Mouse (Mus musculus) liver (tissue): ENCODE results near the gene Klhl11.

Source experiments
- DNase-seq: peaks from one replicate; pipeline ENCODE4 v3.0.0-alpha.2; 2020; ENCODE audit warnings: mixed read lengths

Gene Klhl11

GRCm38 (mm10) chr11:100465833-100466232 is 6.7 kb downstream of the Klhl11 start:
- no peak for DNase-seq

GRCm38 (mm10) chr11:100465229-100465792 is 7.2 kb downstream of the Klhl11 start:
- no peak for DNase-seq

DNA sequence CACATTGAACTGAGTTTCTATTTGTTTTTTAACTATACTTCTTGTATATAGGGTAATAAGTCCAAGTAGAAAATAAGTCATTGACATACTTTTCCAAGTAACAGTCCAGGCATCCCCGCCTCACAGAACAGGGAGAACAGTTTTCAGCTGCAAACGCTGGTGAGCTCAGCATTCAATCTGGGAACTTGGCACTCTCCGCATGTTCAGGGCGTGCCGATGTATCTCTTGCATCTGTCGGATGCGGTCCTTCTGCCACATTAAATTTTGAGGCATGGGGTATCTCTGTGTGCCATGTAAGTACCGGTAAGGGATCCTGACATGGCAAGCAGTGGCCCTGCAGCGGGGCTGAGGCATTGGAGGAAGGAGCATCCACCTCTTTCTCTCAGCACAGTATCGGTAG is 9.8 kb downstream of the Klhl11 start:
- no peak for DNase-seq

- DNase-seq = no peak
These were observed 14.8 kb downstream of the Klhl11 start for GRCm38 (mm10) chr11:100457711-100458110.

- DNase-seq = no peak
These were observed 15.3 kb downstream of the Klhl11 start for GRCm38 (mm10) chr11:100457247-100457646.

GRCm38 (mm10) chr11:100442625-100443024 is 29.9 kb downstream of the Klhl11 start:
- DNase-seq = no peak

DNA sequence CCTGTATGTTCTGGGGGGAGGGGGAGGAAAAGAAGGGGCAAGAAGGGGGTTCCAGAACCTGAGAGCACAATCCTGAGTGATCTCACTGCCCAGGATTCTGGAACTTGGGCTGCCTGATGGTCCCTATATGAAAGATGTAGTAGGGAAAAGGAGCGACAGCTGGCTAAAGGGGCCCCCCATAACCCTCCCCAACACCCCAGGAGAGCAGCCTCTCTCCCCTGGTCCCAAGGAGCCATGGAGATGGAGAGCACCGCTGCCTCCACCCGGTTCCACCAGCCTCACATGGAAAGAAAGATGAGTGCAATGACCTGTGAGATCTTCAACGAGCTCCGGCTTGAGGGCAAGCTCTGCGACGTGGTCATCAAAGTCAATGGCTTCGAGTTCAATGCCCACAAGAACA is 30.7 kb downstream of the Klhl11 start, which contains the start of the genes Nt5c3b and Klhl10:
Gene Nt5c3b (minus strand): TSS at position 12 of the 400 bp plus-strand sequence.
Gene Klhl10 (plus strand): TSS at position 121 of the 400 bp plus-strand sequence.
- no peak for DNase-seq

- DNase-seq = peak; percentile 84
These were observed 31.6 kb downstream of the Klhl11 start for GRCm38 (mm10) chr11:100440691-100441522.

DNA sequence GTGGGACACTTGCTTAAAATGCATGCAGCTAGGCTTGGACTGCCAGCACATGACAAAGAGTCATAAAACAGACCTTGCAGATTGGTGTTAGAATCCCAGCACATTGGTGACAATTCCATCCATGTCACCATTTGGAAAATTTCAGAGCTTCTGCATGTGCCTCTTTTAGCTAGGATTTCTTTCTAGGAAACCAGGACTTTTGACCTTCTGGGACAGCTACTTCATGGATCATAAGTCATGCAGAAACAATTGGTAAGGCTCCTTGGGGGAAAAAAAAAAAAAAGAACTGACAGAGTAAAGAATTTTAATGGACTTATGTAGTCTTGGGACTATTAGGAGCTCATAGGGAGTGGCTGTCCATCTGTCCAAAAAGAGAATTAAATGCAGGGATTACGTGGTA is 34.6 kb downstream of the Klhl11 start:
- DNase-seq = no peak

DNA sequence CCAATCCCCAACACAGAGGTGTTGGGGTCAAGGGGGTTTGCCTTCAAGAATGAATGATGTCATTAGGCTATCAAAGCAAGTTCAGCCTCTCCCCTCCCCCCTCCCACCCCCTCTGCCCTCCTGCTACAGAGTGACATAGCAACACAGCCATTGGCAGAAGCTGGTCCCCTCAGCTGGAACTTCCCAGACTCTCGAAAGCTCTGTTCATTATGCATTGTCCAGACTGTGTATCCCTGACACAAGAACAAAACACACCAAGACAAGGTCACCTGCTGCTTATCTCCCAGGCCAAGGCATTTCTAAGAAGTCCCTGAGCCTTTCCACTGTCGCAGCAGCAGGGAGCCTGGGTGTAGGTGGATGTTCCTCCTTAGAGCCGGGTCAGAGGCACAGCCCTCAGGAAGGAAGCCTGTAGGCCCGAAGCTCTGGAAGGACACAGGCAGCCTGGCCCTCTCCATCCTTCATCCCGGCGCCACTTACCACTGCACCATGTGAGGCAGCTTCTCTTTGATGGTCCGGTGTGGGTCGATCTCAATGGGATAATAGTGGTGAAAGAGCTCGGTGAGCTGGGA is 36.8 kb downstream of the Klhl11 start:
- no peak for DNase-seq

- DNase-seq = no peak
These were observed 40.5 kb downstream of the Klhl11 start for GRCm38 (mm10) chr11:100432002-100432401.

DNA sequence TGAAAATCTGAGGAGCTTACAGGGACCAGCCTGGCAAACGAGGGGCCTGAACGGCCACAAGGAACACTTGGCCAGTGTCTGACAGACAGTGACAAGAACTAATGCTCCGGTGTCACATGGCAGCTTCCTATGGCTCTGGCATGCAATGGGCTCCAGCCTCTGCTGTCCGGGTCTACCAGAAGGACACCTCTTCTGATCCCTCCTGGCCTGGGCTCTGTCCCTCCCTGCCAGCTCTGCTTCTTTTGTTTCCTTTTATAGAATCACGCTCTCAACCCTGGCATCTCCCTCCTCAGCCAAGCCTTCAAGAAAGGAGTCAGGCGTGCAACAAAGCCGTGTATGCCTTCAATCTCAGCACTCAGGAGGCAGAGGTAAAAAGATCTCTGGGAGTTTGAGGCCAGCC is 42.5 kb downstream of the Klhl11 start:
- no peak for DNase-seq

DNA sequence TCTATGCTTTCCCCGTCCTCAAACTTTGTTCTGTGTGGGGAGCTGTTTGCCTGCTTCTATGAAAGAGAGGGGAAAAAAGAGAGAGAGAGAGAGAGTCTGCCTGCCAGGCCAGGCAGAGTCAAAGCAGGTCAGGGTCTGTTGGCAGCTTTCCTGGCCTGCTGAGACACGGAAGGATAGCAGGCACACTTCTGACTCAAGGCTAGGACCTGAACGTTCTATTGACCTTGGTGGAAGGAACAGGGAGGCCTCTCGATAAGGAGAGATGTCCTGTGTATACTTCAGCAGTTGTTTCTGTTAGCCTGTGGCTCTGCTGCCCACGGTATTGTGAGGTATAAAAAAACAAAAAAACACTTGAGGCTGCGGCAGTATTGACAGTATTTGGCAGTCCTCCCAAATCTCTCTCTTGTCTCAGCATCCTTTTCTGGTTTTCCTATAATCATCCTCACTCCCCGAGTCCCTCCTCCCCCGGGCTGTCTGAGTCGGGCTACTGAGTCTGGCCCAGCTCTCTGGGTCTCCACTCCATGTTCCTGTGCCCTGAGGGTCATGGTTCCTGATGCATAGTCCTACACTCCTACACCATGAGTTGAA is 43.8 kb downstream of the Klhl11 start:
- DNase-seq = no peak

DNA sequence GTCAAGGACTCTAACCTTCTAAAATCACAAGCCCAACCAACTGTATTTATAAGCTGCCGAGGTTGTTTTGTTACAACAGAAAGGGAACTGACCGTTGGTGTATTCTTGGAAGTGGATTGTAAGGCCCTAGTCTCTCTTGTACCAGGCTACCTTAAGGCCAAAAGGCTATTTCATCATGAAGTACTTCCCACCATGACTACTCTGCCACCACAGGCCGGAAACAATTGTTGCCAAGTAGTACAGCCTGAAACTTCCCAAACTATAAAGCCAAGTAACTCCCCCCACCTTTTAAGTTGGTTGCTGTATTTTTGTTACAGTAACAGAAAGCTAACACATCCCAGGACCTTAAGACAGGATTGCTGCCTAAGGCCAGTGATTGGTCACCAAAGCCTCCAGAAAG is 45.7 kb downstream of the Klhl11 start:
- no peak for DNase-seq

GRCm38 (mm10) chr11:100425851-100426250 is 46.7 kb downstream of the Klhl11 start:
- DNase-seq = peak; percentile 68

DNA sequence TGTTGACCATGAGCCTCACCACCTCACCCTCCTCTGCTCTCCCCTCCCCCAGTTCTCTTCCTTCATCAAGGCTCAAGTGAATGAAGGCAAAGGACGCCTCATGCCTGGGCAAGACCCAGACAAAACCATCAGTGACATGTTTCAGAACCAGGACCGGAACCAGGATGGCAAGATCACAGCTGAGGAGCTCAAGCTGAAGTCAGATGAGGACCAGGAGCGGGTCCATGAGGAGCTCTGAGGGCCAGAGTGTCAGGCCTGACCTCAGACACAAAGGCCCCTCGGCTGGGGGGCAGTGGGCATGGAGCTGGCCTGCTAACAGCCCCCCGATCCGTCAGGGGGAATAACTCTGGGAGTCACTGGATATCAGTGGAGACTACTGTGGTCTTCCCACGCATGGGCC is 48.7 kb downstream of the Klhl11 start:
- DNase-seq = no peak

DNA sequence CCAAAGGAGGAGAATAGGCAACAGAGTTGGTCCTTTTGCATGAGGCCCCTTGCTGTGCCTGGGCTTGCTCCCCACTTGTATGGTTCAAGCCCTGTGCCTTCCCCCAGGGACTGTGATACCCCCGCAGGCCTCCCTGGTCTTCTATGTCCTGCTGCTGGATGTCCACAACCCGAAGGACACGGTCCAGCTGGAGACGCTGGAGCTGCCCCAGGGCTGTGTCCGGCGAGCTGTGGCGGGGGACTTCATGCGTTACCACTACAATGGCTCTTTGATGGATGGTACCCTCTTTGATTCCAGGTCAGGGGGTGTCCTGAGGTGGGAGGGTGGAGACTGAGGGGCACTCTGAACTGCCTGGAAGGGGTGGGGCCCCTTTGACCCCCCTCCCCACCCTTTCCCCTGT is 51.0 kb downstream of the Klhl11 start:
- no peak for DNase-seq

- peak; percentile 58 for DNase-seq
These were observed 57.4 kb downstream of the Klhl11 start, which contains the start of gene Fkbp10 for GRCm38 (mm10) chr11:100414914-100415822. Fkbp10 (plus strand) TSS chr11:100415697.

DNA sequence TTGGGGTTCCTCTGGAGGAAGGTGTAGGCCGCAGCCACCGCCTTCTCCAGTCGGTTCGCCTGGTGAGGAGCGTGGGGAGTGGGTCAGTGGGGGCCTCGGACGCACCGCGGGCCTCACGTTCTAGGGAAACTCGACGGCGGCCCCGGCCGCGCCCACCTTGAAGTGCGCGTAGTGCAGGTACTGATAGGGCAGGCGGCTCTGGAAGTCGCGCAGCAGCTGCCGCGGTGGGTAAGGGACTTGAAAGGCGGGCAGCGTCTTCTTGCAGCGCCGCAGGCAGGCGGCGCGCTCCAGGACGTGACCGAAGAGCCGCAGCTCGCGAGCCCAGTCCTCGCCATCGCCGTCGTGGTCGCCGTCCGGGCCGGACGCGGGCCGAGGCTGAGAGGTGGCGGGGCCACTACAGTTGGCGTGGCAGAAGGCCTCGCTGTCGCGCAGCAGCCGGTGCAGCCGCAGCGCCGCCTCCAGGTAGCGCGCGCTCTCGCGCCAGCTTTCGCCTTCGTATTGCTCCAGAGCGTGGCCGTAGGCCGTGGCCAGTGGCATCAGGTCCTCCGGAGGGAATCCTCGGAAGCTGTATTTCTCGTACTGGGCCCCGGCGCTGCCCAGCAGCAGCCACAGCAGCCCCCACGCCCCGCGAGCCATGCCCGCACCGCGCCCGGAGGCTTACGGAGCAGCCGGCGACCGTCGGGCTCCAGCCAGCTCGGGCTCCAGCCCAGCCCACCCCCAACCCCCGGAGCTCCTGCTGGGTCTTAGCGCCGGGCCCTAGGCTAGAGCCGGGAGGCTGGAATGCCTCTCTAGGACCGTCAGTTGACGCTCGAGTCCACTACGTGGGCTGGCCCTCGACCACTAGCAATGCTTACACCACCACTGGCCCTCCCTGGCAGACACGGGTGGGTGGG is 58.3 kb downstream of the Klhl11 start, which contains the start of gene P3h4:
Gene P3h4 (minus strand): TSS at position 816 of the 893 bp plus-strand sequence.
- DNase-seq = peak; percentile 72

DNA sequence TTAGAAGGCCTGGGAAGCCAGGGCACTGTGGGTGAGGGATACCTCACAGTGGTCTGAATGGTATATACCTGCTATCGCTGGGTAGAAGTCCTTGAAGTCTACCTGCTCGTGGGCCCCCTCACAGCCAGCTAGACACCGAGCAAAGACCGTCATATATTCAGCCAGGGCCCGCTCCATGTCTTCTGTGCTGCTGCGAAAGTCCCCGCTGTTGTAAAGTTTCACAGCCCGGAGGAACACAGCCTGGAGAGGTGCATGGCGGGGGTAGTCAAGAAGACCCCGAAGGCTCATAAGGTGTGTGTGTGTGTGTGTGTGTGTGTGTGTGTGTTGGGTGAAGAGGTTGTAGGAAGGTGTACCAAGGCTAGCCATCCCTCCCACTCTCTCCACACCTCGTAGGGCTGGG is 59.0 kb downstream of the Klhl11 start:
- DNase-seq = no peak
